Mouse (Mus musculus) bone marrow macrophage, adult 2 months (primary cell): Measurements from ENCODE around the gene Sox5.

ENCODE experiments used
- CTCF ChIP-seq: IDR thresholded peaks from 2 replicates; pipeline ENCODE4 v1.5.1; 2012; ENCODE audit warnings: low read depth, mild to moderate bottlenecking, low read length, moderate library complexity
- POLR2A ChIP-seq: IDR thresholded peaks from 2 replicates; pipeline ENCODE4 v1.6.1; 2012; ENCODE audit warnings: mild to moderate bottlenecking, low read depth, low read length, borderline replicate concordance

GRCm38 (mm10) chr6:143825966-143826365, 955.8 kb downstream of the Sox5 start:
- no peak for TF ChIP-seq CTCF
- TF ChIP-seq POLR2A = no peak
